Mouse (Mus musculus): ENCODE data around the gene Gm11168. TPM values are rescaled to one million over a fixed set of nuclear protein-coding genes. Genes with fewer than 3 reads are reported as not detected.
"Not testable (repeated sequence)": the region's sequence is repeated elsewhere in the genome, so short reads cannot be mapped to it uniquely, and the experiment has no call there.

The Gm11168 gene
- 0.40 TPM in 1 of 2 replicates, not detected in the other for total RNA-seq (2012; rRNA removed)

DNA sequence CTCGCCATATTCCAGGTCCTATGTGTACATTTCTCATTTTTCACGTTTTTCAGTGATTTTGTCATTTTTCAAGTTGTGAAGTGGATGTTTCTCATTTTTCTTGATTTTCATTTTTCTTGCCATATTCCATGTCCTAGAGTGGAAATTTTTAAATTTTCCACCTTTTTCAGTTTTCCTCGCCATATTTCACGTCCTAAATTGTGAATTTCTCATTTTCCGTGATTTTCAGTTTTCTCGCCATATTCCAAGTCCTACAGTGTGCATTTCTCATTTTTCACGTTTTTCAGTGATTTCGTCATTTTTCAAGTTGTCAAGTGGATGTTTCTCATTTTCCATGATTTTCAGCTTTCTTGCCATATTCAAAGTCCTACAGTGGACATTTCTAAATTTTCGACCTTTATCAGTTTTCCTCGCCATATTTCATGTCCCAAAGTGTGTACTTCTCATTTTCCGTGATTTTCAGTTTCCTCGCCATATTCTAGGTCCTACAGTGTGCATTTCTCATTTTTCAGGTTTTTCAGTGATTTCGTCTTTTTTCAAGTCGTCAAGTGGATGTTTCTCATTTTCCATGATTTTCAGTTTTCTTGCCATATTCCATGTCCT, at the start of gene Gm11168:
Gm11168 (plus strand) TSS at position 553 of the 603 bp plus-strand sequence.
- H3K36me3 ChIP-seq (ENCODE audit: control insufficient read depth, insufficient read depth, low read length, poor library complexity, severe bottlenecking); H3K27ac ChIP-seq (ENCODE audit: insufficient read depth, low read depth, low read length, poor library complexity, severe bottlenecking); H3K4me3 ChIP-seq (ENCODE audit: insufficient read depth in 1 of 2, low read depth in 1 of 2, low read length in 2 of 2, poor library complexity in 1 of 2, severe bottlenecking in 1 of 2); H3K4me1 ChIP-seq (ENCODE audit: control insufficient read depth in 2 of 2, insufficient read depth in 2 of 2, low read length in 2 of 2, poor library complexity in 1 of 2); H3K9me3 ChIP-seq (ENCODE audit: control insufficient read depth, insufficient read depth, low read depth, low read length); DNase-seq (ENCODE audit: low read depth, low spot score); in situ Hi-C loops (cut with MboI; ENCODE audit: low sequenced_read_pairs in 2 of 2, unreplicated experiment in 2 of 2); H3K9ac ChIP-seq (ENCODE audit: insufficient read depth, low read depth, low read length, poor library complexity, severe bottlenecking): not testable (repeated sequence)

DNA sequence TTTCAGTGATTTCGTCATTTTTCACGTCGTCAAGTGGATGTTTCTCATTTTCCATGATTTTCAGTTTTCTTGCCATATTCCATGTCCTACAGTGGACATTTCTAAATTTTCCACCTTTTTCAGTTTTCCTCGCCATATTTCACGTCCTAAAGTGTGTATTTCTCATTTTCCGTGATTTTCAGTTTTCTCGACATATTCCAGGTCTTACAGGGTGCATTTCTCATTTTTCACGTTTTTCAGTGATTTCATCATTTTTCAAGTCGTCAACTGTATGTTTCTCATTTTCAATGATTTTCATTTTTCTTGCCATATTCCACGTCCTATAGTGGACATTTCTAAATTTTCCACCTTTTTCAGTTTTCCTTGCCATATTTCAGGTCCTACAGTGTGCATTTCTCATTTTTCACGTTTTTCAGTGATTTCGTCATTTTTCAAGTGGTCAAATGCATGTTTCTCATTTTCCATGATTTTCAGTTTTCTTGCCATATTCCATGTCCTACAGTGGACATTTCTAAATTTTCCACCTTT, 2.6 kb upstream of the Gm11168 start, which contains the start of gene Gm10722:
Gm10722 (plus strand) TSS at position 478 of the 528 bp plus-strand sequence.
- H3K4me3 ChIP-seq (ENCODE audit: insufficient read depth in 1 of 2, low read depth in 1 of 2, low read length in 2 of 2, poor library complexity in 1 of 2, severe bottlenecking in 1 of 2); H3K9me3 ChIP-seq (ENCODE audit: control insufficient read depth, insufficient read depth, low read depth, low read length); H3K36me3 ChIP-seq (ENCODE audit: control insufficient read depth, insufficient read depth, low read length, poor library complexity, severe bottlenecking); DNase-seq (ENCODE audit: low read depth, low spot score); in situ Hi-C loops (cut with MboI; ENCODE audit: low sequenced_read_pairs in 2 of 2, unreplicated experiment in 2 of 2); H3K9ac ChIP-seq (ENCODE audit: insufficient read depth, low read depth, low read length, poor library complexity, severe bottlenecking); H3K4me1 ChIP-seq (ENCODE audit: control insufficient read depth in 2 of 2, insufficient read depth in 2 of 2, low read length in 2 of 2, poor library complexity in 1 of 2); H3K27ac ChIP-seq (ENCODE audit: insufficient read depth, low read depth, low read length, poor library complexity, severe bottlenecking): not testable (repeated sequence)

DNA sequence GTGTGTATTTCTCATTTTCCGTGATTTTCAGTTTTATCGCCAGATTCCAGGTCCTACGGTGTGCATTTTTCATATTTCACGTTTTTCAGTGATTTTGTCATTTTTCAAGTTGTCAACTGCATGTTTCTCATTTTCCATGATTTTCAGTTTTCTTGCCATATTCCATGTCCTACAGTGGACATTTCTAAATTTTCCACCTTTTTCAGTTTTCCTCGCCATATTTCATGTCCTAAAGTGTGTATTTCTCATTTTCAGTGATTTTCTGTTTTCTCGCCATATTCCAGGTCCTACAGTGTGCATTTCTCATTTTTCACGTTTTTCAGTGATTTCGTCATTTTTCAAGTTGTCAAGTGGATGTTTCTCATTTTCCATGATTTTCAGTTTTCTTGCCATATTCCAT, 2.1 kb upstream of the Gm11168 start:
- H3K4me3 ChIP-seq (ENCODE audit: insufficient read depth in 1 of 2, low read depth in 1 of 2, low read length in 2 of 2, poor library complexity in 1 of 2, severe bottlenecking in 1 of 2); in situ Hi-C loops (cut with MboI; ENCODE audit: low sequenced_read_pairs in 2 of 2, unreplicated experiment in 2 of 2); H3K36me3 ChIP-seq (ENCODE audit: control insufficient read depth, insufficient read depth, low read length, poor library complexity, severe bottlenecking); H3K9me3 ChIP-seq (ENCODE audit: control insufficient read depth, insufficient read depth, low read depth, low read length); DNase-seq (ENCODE audit: low read depth, low spot score); H3K9ac ChIP-seq (ENCODE audit: insufficient read depth, low read depth, low read length, poor library complexity, severe bottlenecking); H3K4me1 ChIP-seq (ENCODE audit: control insufficient read depth in 2 of 2, insufficient read depth in 2 of 2, low read length in 2 of 2, poor library complexity in 1 of 2); H3K27ac ChIP-seq (ENCODE audit: insufficient read depth, low read depth, low read length, poor library complexity, severe bottlenecking): not testable (repeated sequence)

DNA sequence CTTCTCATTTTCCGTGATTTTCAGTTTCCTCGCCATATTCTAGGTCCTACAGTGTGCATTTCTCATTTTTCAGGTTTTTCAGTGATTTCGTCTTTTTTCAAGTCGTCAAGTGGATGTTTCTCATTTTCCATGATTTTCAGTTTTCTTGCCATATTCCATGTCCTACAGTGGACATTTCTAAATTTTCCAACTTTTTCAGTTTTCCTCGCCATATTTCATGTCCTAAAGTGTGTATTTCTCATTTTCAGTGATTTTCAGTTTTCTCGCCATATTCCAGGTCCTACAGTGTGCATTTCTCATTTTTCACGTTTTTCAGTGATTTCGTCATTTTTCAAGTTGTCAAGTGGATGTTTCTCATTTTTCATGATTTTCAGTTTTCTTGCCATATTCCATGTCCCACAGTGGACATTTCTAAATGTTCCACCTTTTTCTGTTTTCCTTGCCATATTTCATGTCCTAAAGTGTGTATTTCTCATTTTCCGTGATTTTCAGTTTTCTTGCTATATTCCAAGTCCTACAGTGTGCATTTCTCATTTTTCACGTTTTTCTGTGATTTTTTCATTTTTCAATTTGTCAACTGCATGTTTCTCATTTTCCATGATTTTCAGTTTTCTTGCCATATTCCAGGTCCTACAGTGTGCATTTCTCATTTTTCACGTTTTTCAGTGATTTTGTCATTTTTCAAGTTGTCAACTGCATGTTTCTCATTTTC, 1.0 kb upstream of the Gm11168 start:
- H3K27ac ChIP-seq (ENCODE audit: insufficient read depth, low read depth, low read length, poor library complexity, severe bottlenecking); DNase-seq (ENCODE audit: low read depth, low spot score); in situ Hi-C loops (cut with MboI; ENCODE audit: low sequenced_read_pairs in 2 of 2, unreplicated experiment in 2 of 2); H3K9ac ChIP-seq (ENCODE audit: insufficient read depth, low read depth, low read length, poor library complexity, severe bottlenecking); H3K36me3 ChIP-seq (ENCODE audit: control insufficient read depth, insufficient read depth, low read length, poor library complexity, severe bottlenecking); H3K9me3 ChIP-seq (ENCODE audit: control insufficient read depth, insufficient read depth, low read depth, low read length); H3K4me3 ChIP-seq (ENCODE audit: insufficient read depth in 1 of 2, low read depth in 1 of 2, low read length in 2 of 2, poor library complexity in 1 of 2, severe bottlenecking in 1 of 2); H3K4me1 ChIP-seq (ENCODE audit: control insufficient read depth in 2 of 2, insufficient read depth in 2 of 2, low read length in 2 of 2, poor library complexity in 1 of 2): not testable (repeated sequence)

DNA sequence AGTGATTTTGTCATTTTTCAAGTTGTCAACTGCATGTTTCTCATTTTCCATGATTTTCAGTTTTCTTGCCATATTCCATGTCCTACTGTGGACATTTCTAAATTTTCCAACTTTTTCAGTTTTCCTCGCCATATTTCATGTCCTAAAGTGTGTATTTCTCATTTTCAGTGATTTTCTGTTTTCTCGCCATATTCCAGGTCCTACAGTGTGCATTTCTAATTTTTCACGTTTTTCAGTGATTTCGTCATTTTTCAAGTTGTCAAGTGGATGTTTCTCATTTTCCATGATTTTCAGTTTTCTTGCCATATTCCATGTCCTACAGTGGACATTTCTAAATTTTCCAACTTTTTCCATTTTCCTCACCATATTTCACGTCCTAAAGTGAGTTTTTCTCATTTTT, 3.0 kb downstream of the Gm11168 start:
- H3K36me3 ChIP-seq (ENCODE audit: control insufficient read depth, insufficient read depth, low read length, poor library complexity, severe bottlenecking); H3K4me3 ChIP-seq (ENCODE audit: insufficient read depth in 1 of 2, low read depth in 1 of 2, low read length in 2 of 2, poor library complexity in 1 of 2, severe bottlenecking in 1 of 2); H3K9me3 ChIP-seq (ENCODE audit: control insufficient read depth, insufficient read depth, low read depth, low read length); H3K9ac ChIP-seq (ENCODE audit: insufficient read depth, low read depth, low read length, poor library complexity, severe bottlenecking); H3K27ac ChIP-seq (ENCODE audit: insufficient read depth, low read depth, low read length, poor library complexity, severe bottlenecking); in situ Hi-C loops (cut with MboI; ENCODE audit: low sequenced_read_pairs in 2 of 2, unreplicated experiment in 2 of 2); DNase-seq (ENCODE audit: low read depth, low spot score); H3K4me1 ChIP-seq (ENCODE audit: control insufficient read depth in 2 of 2, insufficient read depth in 2 of 2, low read length in 2 of 2, poor library complexity in 1 of 2): not testable (repeated sequence)

DNA sequence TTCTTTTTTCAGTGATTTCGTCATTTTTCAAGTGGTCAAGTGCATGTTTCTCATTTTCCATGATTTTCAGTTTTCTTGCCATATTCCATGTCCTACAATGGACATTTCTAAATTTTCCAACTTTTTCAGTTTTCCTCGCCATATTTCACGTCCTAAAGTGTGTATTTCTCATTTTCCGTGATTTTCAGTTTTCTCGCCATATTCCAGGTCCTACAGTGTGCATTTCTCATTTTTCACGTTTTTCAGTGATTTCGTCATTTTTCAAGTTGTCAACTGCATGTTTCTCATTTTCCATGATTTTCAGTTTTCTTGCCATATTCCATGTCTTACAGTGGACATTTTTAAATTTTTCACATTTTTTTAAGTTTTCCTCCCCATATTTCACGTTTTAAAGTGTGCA, 3.5 kb downstream of the Gm11168 start:
- H3K4me3 ChIP-seq (ENCODE audit: insufficient read depth in 1 of 2, low read depth in 1 of 2, low read length in 2 of 2, poor library complexity in 1 of 2, severe bottlenecking in 1 of 2); DNase-seq (ENCODE audit: low read depth, low spot score); H3K9me3 ChIP-seq (ENCODE audit: control insufficient read depth, insufficient read depth, low read depth, low read length); H3K9ac ChIP-seq (ENCODE audit: insufficient read depth, low read depth, low read length, poor library complexity, severe bottlenecking); H3K27ac ChIP-seq (ENCODE audit: insufficient read depth, low read depth, low read length, poor library complexity, severe bottlenecking); in situ Hi-C loops (cut with MboI; ENCODE audit: low sequenced_read_pairs in 2 of 2, unreplicated experiment in 2 of 2); H3K4me1 ChIP-seq (ENCODE audit: control insufficient read depth in 2 of 2, insufficient read depth in 2 of 2, low read length in 2 of 2, poor library complexity in 1 of 2); H3K36me3 ChIP-seq (ENCODE audit: control insufficient read depth, insufficient read depth, low read length, poor library complexity, severe bottlenecking): not testable (repeated sequence)

DNA sequence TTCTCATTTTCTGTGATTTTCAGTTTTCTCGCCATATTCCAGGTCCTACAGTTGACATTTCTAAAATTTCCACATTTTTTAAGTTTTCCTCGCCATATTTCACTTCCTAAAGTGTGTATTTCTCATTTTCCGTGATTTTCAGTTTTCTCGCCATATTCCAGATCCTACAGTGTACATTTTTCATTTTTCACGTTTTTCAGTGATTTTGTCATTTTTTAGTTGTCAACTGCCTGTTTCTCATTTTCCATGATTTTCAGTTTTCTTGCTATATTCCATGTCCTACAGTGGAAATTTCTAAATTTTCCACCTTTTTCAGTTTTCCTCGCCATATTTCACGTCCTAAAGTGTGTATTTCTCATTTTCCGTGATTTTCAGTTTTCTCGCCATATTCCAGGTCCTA, 4.1 kb downstream of the Gm11168 start:
- H3K27ac ChIP-seq (ENCODE audit: insufficient read depth, low read depth, low read length, poor library complexity, severe bottlenecking); H3K36me3 ChIP-seq (ENCODE audit: control insufficient read depth, insufficient read depth, low read length, poor library complexity, severe bottlenecking); H3K9ac ChIP-seq (ENCODE audit: insufficient read depth, low read depth, low read length, poor library complexity, severe bottlenecking); DNase-seq (ENCODE audit: low read depth, low spot score); H3K4me3 ChIP-seq (ENCODE audit: insufficient read depth in 1 of 2, low read depth in 1 of 2, low read length in 2 of 2, poor library complexity in 1 of 2, severe bottlenecking in 1 of 2); H3K4me1 ChIP-seq (ENCODE audit: control insufficient read depth in 2 of 2, insufficient read depth in 2 of 2, low read length in 2 of 2, poor library complexity in 1 of 2); in situ Hi-C loops (cut with MboI; ENCODE audit: low sequenced_read_pairs in 2 of 2, unreplicated experiment in 2 of 2); H3K9me3 ChIP-seq (ENCODE audit: control insufficient read depth, insufficient read depth, low read depth, low read length): not testable (repeated sequence)

DNA sequence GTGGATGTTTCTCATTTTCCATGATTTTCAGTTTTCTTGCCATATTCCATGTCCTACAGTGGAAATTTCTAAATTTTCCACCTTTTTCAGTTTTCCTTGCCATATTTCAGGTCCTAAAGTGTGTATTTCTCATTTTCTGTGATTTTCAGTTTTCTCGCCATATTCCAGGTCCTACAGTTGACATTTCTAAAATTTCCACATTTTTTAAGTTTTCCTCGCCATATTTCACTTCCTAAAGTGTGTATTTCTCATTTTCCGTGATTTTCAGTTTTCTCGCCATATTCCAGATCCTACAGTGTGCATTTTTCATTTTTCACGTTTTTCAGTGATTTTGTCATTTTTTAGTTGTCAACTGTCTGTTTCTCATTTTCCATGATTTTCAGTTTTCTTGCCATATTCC, 6.2 kb downstream of the Gm11168 start:
- H3K9ac ChIP-seq (ENCODE audit: insufficient read depth, low read depth, low read length, poor library complexity, severe bottlenecking); in situ Hi-C loops (cut with MboI; ENCODE audit: low sequenced_read_pairs in 2 of 2, unreplicated experiment in 2 of 2); H3K4me3 ChIP-seq (ENCODE audit: insufficient read depth in 1 of 2, low read depth in 1 of 2, low read length in 2 of 2, poor library complexity in 1 of 2, severe bottlenecking in 1 of 2); H3K36me3 ChIP-seq (ENCODE audit: control insufficient read depth, insufficient read depth, low read length, poor library complexity, severe bottlenecking); H3K9me3 ChIP-seq (ENCODE audit: control insufficient read depth, insufficient read depth, low read depth, low read length); H3K4me1 ChIP-seq (ENCODE audit: control insufficient read depth in 2 of 2, insufficient read depth in 2 of 2, low read length in 2 of 2, poor library complexity in 1 of 2); DNase-seq (ENCODE audit: low read depth, low spot score); H3K27ac ChIP-seq (ENCODE audit: insufficient read depth, low read depth, low read length, poor library complexity, severe bottlenecking): not testable (repeated sequence)
